Mouse (Mus musculus) frontal cortex, postnatal 36 days (tissue): Measurements from ENCODE around the gene Mrpl47.
"Not testable (repeated sequence)": the region's sequence is repeated elsewhere in the genome, so short reads cannot be mapped to it uniquely, and the experiment has no call there.

Experiments
- DNase-seq, 2 experiments: peaks; one replicate each; pipeline ENCODE4 v3.0.0; 2022; ENCODE audit warnings: low spot score in 2 of 2

Gene Mrpl47

GRCm38 (mm10) chr3:32708052-32708367 is 29.4 kb downstream of the Mrpl47 start:
- DNase-seq: no peak

- not testable (repeated sequence) for DNase-seq
Observed at GRCm38 (mm10) chr3:32705647-32706348, 31.6 kb downstream of the Mrpl47 start, which contains the start of gene Actl6a. TSS of gene Actl6a (plus strand) at chr3:32706298.

GRCm38 (mm10) chr3:32704632-32705031 is 32.8 kb downstream of the Mrpl47 start:
- not testable (repeated sequence) for DNase-seq

GRCm38 (mm10) chr3:32704021-32704420 is 33.4 kb downstream of the Mrpl47 start:
- DNase-seq: not testable (repeated sequence)

GRCm38 (mm10) chr3:32698228-32698863 is 39.1 kb downstream of the Mrpl47 start:
- peak; percentile 95 to 99 for DNase-seq

- DNase-seq: no peak
Observed at GRCm38 (mm10) chr3:32695583-32695980, 41.8 kb downstream of the Mrpl47 start.

GRCm38 (mm10) chr3:32694737-32695582 is 42.4 kb downstream of the Mrpl47 start:
- DNase-seq: no peak

- DNase-seq: no peak
Observed at GRCm38 (mm10) chr3:32694211-32694610, 43.2 kb downstream of the Mrpl47 start.

- no peak for DNase-seq
Observed at GRCm38 (mm10) chr3:32691841-32692240, 45.6 kb downstream of the Mrpl47 start.

GRCm38 (mm10) chr3:32690901-32691300 is 46.5 kb downstream of the Mrpl47 start:
- DNase-seq: no peak

GRCm38 (mm10) chr3:32690008-32690407 is 47.4 kb downstream of the Mrpl47 start:
- DNase-seq: no peak

GRCm38 (mm10) chr3:32689567-32689999 is 47.8 kb downstream of the Mrpl47 start:
- DNase-seq: no peak

GRCm38 (mm10) chr3:32687156-32687555 is 50.2 kb downstream of the Mrpl47 start:
- DNase-seq: no peak

- DNase-seq: no peak
Observed at GRCm38 (mm10) chr3:32686537-32686936, 50.9 kb downstream of the Mrpl47 start.

GRCm38 (mm10) chr3:32684631-32685030 is 52.8 kb downstream of the Mrpl47 start:
- DNase-seq: no peak

- DNase-seq: no peak
Observed at GRCm38 (mm10) chr3:32682910-32683531, 54.4 kb downstream of the Mrpl47 start.

GRCm38 (mm10) chr3:32676393-32676792 is 61.0 kb downstream of the Mrpl47 start:
- DNase-seq: no peak
